Mouse (Mus musculus): ENCODE data around the gene Nop2.

Gene Nop2

GRCm38 (mm10) chr6:125131302-125132156 is at the start of gene Nop2:
TSS of gene Nop2 (plus strand) at chr6:125131909.
- peak; percentile 96 for DNase-seq (ENCODE audit: low read depth, low spot score)

- DNase-seq (ENCODE audit: low read depth, low spot score): no peak
Observed at GRCm38 (mm10) chr6:125082801-125083386, 48.8 kb upstream of the Nop2 start.

GRCm38 (mm10) chr6:125084424-125084823 is 47.3 kb upstream of the Nop2 start:
- DNase-seq (ENCODE audit: low read depth, low spot score): peak; percentile 89

GRCm38 (mm10) chr6:125087937-125088336 is 43.8 kb upstream of the Nop2 start:
- DNase-seq (ENCODE audit: low read depth, low spot score): no peak

GRCm38 (mm10) chr6:125088561-125089321 is 43.0 kb upstream of the Nop2 start:
- peak; percentile 97 for DNase-seq (ENCODE audit: low read depth, low spot score)

- peak; percentile 96 for DNase-seq (ENCODE audit: low read depth, low spot score)
Observed at GRCm38 (mm10) chr6:125089521-125090321, 42.0 kb upstream of the Nop2 start.

GRCm38 (mm10) chr6:125090341-125091085 is 41.2 kb upstream of the Nop2 start:
- DNase-seq (ENCODE audit: low read depth, low spot score): peak; percentile 25

- no peak for DNase-seq (ENCODE audit: low read depth, low spot score)
Observed at GRCm38 (mm10) chr6:125092372-125092771, 39.3 kb upstream of the Nop2 start.

GRCm38 (mm10) chr6:125094843-125095242 is 36.9 kb upstream of the Nop2 start:
- no peak for DNase-seq (ENCODE audit: low read depth, low spot score)

GRCm38 (mm10) chr6:125095391-125096278 is 36.1 kb upstream of the Nop2 start, which contains the start of gene Chd4:
TSS of gene Chd4 (plus strand) at chr6:125095981.
- DNase-seq (ENCODE audit: low read depth, low spot score): peak; percentile 98

GRCm38 (mm10) chr6:125096279-125096596 is 35.5 kb upstream of the Nop2 start:
- no peak for DNase-seq (ENCODE audit: low read depth, low spot score)

GRCm38 (mm10) chr6:125096597-125097345 is 34.9 kb upstream of the Nop2 start:
- peak; percentile 59 for DNase-seq (ENCODE audit: low read depth, low spot score)

- peak; percentile 71 for DNase-seq (ENCODE audit: low read depth, low spot score)
Observed at GRCm38 (mm10) chr6:125097346-125097689, 34.4 kb upstream of the Nop2 start.

- no peak for DNase-seq (ENCODE audit: low read depth, low spot score)
Observed at GRCm38 (mm10) chr6:125097951-125098350, 33.8 kb upstream of the Nop2 start.

- peak; percentile 43 for DNase-seq (ENCODE audit: low read depth, low spot score)
Observed at GRCm38 (mm10) chr6:125098513-125098912, 33.2 kb upstream of the Nop2 start.

- peak; percentile 63 for DNase-seq (ENCODE audit: low read depth, low spot score)
Observed at GRCm38 (mm10) chr6:125099421-125099971, 32.2 kb upstream of the Nop2 start.

GRCm38 (mm10) chr6:125101444-125101843 is 30.3 kb upstream of the Nop2 start:
- no peak for DNase-seq (ENCODE audit: low read depth, low spot score)

GRCm38 (mm10) chr6:125104223-125104622 is 27.5 kb upstream of the Nop2 start:
- no peak for DNase-seq (ENCODE audit: low read depth, low spot score)

- DNase-seq (ENCODE audit: low read depth, low spot score): no peak
Observed at GRCm38 (mm10) chr6:125107705-125108104, 24.0 kb upstream of the Nop2 start.
